Mouse (Mus musculus): ENCODE measurements around the gene Ly6g.
"Not testable (repeated sequence)": the region's sequence is repeated elsewhere in the genome, so short reads cannot be mapped to it uniquely, and the experiment has no call there.

DNA sequence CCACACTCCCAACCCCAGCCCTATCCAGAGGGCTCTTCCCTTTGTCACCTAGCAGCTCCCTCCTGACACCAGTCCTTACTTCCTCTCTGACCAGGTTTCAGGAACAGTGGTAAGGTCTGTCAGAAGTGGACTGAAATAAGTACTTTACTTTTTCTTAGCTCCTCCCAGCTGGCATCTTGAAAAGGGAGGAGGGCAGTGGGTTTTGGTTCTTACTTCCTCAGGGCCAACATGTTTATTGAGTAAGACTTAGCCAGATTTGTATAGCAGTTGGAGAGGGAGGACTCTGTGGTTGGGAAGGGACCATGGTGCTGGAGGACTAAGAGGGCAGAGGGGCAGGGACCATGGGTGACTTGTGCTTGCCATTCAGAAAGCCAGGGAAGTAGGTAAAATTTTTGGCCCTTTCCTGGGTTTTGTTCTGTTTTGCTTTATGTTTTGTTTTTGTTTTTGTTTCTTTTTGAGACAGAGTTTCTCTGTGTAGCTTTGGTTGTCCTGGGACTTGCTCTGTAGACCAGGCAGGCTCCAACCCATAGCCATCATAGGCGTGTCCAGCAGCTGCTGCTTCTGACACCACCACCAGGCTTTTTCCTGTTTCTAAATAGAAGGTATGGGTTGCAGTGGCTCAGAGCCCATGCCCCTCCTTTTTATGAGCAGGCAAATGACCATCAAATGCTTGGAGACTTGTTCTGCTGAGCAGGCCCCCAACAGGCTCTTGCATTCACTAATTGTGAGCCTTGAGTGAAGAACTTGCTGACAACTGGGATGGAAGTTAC, 43.0 kb upstream of the Ly6g start, which contains the start of gene Ly6c2:
- TF ChIP-seq SIN3A (IDR thresholded peaks at IDR 0.05; ENCODE audit: low read length); CTCF (IDR thresholded peaks at IDR 0.05 in 2 of 3, conservative IDR thresholded peaks at IDR 0.05 in 1 of 3; ENCODE audit: control insufficient read depth in 1 of 3, insufficient read depth in 1 of 3, low read depth in 2 of 3, low read length in 3 of 3, poor library complexity in 1 of 3, severe bottlenecking in 1 of 3); ETS1 (IDR thresholded peaks at IDR 0.05; ENCODE audit: low read depth, low read length); MAX (IDR thresholded peaks at IDR 0.05; ENCODE audit: low read length); RCOR1 (IDR thresholded peaks at IDR 0.05; ENCODE audit: low read depth, low read length); USF2 (IDR thresholded peaks at IDR 0.05; ENCODE audit: borderline replicate concordance in 1 of 2, insufficient read depth in 1 of 2, low read depth in 1 of 2, low read length in 2 of 2): not testable (repeated sequence)
